Mouse (Mus musculus): ENCODE measurements at regions not wholly inside any gene's neighbourhood (a gene's known extent, or its start where the extent isn't known, plus 50 kb on each side); places are given as distances from the start of the nearest gene placed in this dataset.

DNA sequence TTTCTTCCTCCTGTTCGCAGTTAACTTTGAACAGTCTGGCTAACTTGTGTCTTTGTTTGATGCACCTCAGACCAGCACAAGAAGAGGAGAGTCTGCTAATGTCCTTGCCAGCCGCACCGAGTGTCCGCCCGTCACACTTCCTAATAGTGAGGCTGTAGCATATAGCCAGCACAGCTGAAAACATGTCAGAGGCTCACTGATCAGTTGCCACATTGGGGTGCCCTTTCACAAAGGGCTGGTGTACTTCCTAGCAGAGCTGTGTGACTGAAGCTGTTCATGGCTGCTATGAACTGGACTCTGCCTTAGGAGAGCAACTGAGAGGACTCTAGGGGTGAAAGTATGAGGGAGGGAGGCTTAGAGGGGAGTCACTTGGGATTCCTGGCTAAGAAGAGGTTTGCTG, 293.7 kb upstream of the Kcnh8 start:
- TF ChIP-seq CTCF (IDR thresholded peaks at IDR 0.05) (no peak), POLR2A (IDR thresholded peaks at IDR 0.05; ENCODE audit: insufficient read depth, low read depth, low read length) (no peak)
